Mouse (Mus musculus): Measurements from ENCODE around the gene Larp1.

Gene Larp1

GRCm38 (mm10) chr11:57986861-57987260, 22.0 kb upstream of the Larp1 start:
- in situ Hi-C loops (cut with MboI; ENCODE audit: low pct_unique_long_range_greater_than_20kb in 1 of 2, low sequenced_read_pairs in 2 of 2, unreplicated experiment in 1 of 2), result no loop called here

- in situ Hi-C loops (cut with MboI; ENCODE audit: low pct_unique_long_range_greater_than_20kb in 1 of 2, low sequenced_read_pairs in 2 of 2, unreplicated experiment in 1 of 2), result no loop called here
These were observed 10.7 kb upstream of the Larp1 start for GRCm38 (mm10) chr11:57998168-57998567.

- in situ Hi-C loops (cut with MboI; ENCODE audit: low pct_unique_long_range_greater_than_20kb in 1 of 2, low sequenced_read_pairs in 2 of 2, unreplicated experiment in 1 of 2), result no loop called here
These were observed 10.0 kb upstream of the Larp1 start for GRCm38 (mm10) chr11:57998872-57999271.

GRCm38 (mm10) chr11:58003126-58003525, 5.7 kb upstream of the Larp1 start:
- in situ Hi-C loops (cut with MboI; ENCODE audit: low pct_unique_long_range_greater_than_20kb in 1 of 2, low sequenced_read_pairs in 2 of 2, unreplicated experiment in 1 of 2), result no loop called here

- in situ Hi-C loops (cut with MboI; ENCODE audit: low pct_unique_long_range_greater_than_20kb in 1 of 2, low sequenced_read_pairs in 2 of 2, unreplicated experiment in 1 of 2), result no loop called here
These were observed 5.1 kb upstream of the Larp1 start for GRCm38 (mm10) chr11:58003734-58004133.

GRCm38 (mm10) chr11:58005110-58005509, 3.8 kb upstream of the Larp1 start:
- in situ Hi-C loops (cut with MboI; ENCODE audit: low pct_unique_long_range_greater_than_20kb in 1 of 2, low sequenced_read_pairs in 2 of 2, unreplicated experiment in 1 of 2), result no loop called here

- in situ Hi-C loops (cut with MboI; ENCODE audit: low pct_unique_long_range_greater_than_20kb in 1 of 2, low sequenced_read_pairs in 2 of 2, unreplicated experiment in 1 of 2), result no loop called here
These were observed 851 bp upstream of the Larp1 start for GRCm38 (mm10) chr11:58008013-58008412.

GRCm38 (mm10) chr11:58008437-58009050, 320 bp upstream of the Larp1 start:
- in situ Hi-C loops (cut with MboI; ENCODE audit: low pct_unique_long_range_greater_than_20kb in 1 of 2, low sequenced_read_pairs in 2 of 2, unreplicated experiment in 1 of 2), result no loop called here

GRCm38 (mm10) chr11:58009516-58010141, 765 bp downstream of the Larp1 start:
- in situ Hi-C loops (cut with MboI; ENCODE audit: low pct_unique_long_range_greater_than_20kb in 1 of 2, low sequenced_read_pairs in 2 of 2, unreplicated experiment in 1 of 2), result no loop called here

GRCm38 (mm10) chr11:58010226-58010781, 1.4 kb downstream of the Larp1 start:
- in situ Hi-C loops (cut with MboI; ENCODE audit: low pct_unique_long_range_greater_than_20kb in 1 of 2, low sequenced_read_pairs in 2 of 2, unreplicated experiment in 1 of 2), result no loop called here

GRCm38 (mm10) chr11:58010930-58011329, 2.1 kb downstream of the Larp1 start:
- in situ Hi-C loops (cut with MboI; ENCODE audit: low pct_unique_long_range_greater_than_20kb in 1 of 2, low sequenced_read_pairs in 2 of 2, unreplicated experiment in 1 of 2), result no loop called here

- in situ Hi-C loops (cut with MboI; ENCODE audit: low pct_unique_long_range_greater_than_20kb in 1 of 2, low sequenced_read_pairs in 2 of 2, unreplicated experiment in 1 of 2), result no loop called here
These were observed 2.9 kb downstream of the Larp1 start for GRCm38 (mm10) chr11:58011813-58012212.

- in situ Hi-C loops (cut with MboI; ENCODE audit: low pct_unique_long_range_greater_than_20kb in 1 of 2, low sequenced_read_pairs in 2 of 2, unreplicated experiment in 1 of 2), result no loop called here
These were observed 3.8 kb downstream of the Larp1 start for GRCm38 (mm10) chr11:58012674-58013073.

- in situ Hi-C loops (cut with MboI; ENCODE audit: low pct_unique_long_range_greater_than_20kb in 1 of 2, low sequenced_read_pairs in 2 of 2, unreplicated experiment in 1 of 2), result no loop called here
These were observed 4.2 kb downstream of the Larp1 start for GRCm38 (mm10) chr11:58013100-58013499.

GRCm38 (mm10) chr11:58014604-58015003, 5.7 kb downstream of the Larp1 start:
- in situ Hi-C loops (cut with MboI; ENCODE audit: low pct_unique_long_range_greater_than_20kb in 1 of 2, low sequenced_read_pairs in 2 of 2, unreplicated experiment in 1 of 2), result loop anchor here in 1 of 2 experiments (5.0 kb wide), 1 partner anchor 57 kb away; no protein-coding TSS in a partner anchor

GRCm38 (mm10) chr11:58015339-58015738, 6.5 kb downstream of the Larp1 start:
- in situ Hi-C loops (cut with MboI; ENCODE audit: low pct_unique_long_range_greater_than_20kb in 1 of 2, low sequenced_read_pairs in 2 of 2, unreplicated experiment in 1 of 2), result loop anchor here in 1 of 2 experiments (5.0 kb wide), 1 partner anchor 58 kb away; no protein-coding TSS in a partner anchor

- in situ Hi-C loops (cut with MboI; ENCODE audit: low pct_unique_long_range_greater_than_20kb in 1 of 2, low sequenced_read_pairs in 2 of 2, unreplicated experiment in 1 of 2), result loop anchor here in 1 of 2 experiments (5.0 kb wide), 1 partner anchor 59 kb away; no protein-coding TSS in a partner anchor
These were observed 7.5 kb downstream of the Larp1 start for GRCm38 (mm10) chr11:58016371-58016770.

GRCm38 (mm10) chr11:58017422-58017821, 8.6 kb downstream of the Larp1 start:
- in situ Hi-C loops (cut with MboI; ENCODE audit: low pct_unique_long_range_greater_than_20kb in 1 of 2, low sequenced_read_pairs in 2 of 2, unreplicated experiment in 1 of 2), result loop anchor here in 1 of 2 experiments (5.0 kb wide), 1 partner anchor 60 kb away; no protein-coding TSS in a partner anchor

GRCm38 (mm10) chr11:58018287-58018686, 9.4 kb downstream of the Larp1 start:
- in situ Hi-C loops (cut with MboI; ENCODE audit: low pct_unique_long_range_greater_than_20kb in 1 of 2, low sequenced_read_pairs in 2 of 2, unreplicated experiment in 1 of 2), result loop anchor here in 1 of 2 experiments (5.0 kb wide), 1 partner anchor 61 kb away; no protein-coding TSS in a partner anchor

Measured in mouse embryonic stem cell (cell line).